In genomic region chr8:90075796-90076195, GRCm38 (mm10) we compare ENCODE assay signal across 13 mouse cellular contexts.
A peak's percentile ranks its signal among the peaks of the same experiment; 100 is the strongest.
DNase-seq lines count a peak whose midpoint lies in the region; ATAC-seq and TF ChIP-seq lines count a peak whose summit lies in the region.
"Had no signal": no experiment of that assay in that cellular context is flagged by ENCODE, and none has a peak within 500 bp of the region (broad histone marks: within the 10 kb centered on the region; RNA-seq: fewer than 3 reads in every experiment).

No protein-coding gene starts in this region.

- no peaks in the 10 kb centered on the region for H3K9me3 ChIP-seq in forebrain, postnatal 0 days (ENCODE audit: low read length)
- no peaks in the 10 kb centered on the region for H3K9me3 ChIP-seq in limb, embryonic 11.5 days (ENCODE audit: control insufficient read depth, low read length)
- H3K9me3 ChIP-seq in neural tube, embryonic 11.5 days (ENCODE audit: control insufficient read depth, low read length), result no peaks in the 10 kb centered on the region
- H3K9me3 ChIP-seq: limb, embryonic 12.5 days had no signal

- no peak for TF ChIP-seq CTCF in forebrain, postnatal 0 days (IDR thresholded peaks at IDR 0.05; ENCODE audit: low read depth)

- no peak; the same call in 1 of the 2 replicates for ATAC-seq in forebrain, postnatal 0 days
- no peak for ATAC-seq in limb, embryonic 11.5 days (ENCODE audit: insufficient number of reproducible peaks, low FRiP score, low TSS enrichment, low read depth)
- ATAC-seq in neural tube, embryonic 11.5 days (ENCODE audit: insufficient read depth, low FRiP score, low TSS enrichment), result 0 out of 2 replicates have a peak, but pooled peaks have one; percentile 35

- no peaks in the 10 kb centered on the region for H3K27me3 ChIP-seq in forebrain, postnatal 0 days (ENCODE audit: insufficient read depth, low read length)
- H3K27me3 ChIP-seq in limb, embryonic 11.5 days (ENCODE audit: control insufficient read depth, insufficient read depth, low read length), result no peaks in the 10 kb centered on the region
- H3K27me3 ChIP-seq in neural tube, embryonic 11.5 days (ENCODE audit: control insufficient read depth, insufficient read depth, low read length), result no peaks in the 10 kb centered on the region

- no peak overlapping the region for H3K4me3 ChIP-seq in forebrain, postnatal 0 days (ENCODE audit: low read depth, low read length)
- no peak overlapping the region for H3K4me3 ChIP-seq in limb, embryonic 11.5 days (ENCODE audit: low read depth, low read length)
- no peak overlapping the region for H3K4me3 ChIP-seq in neural tube, embryonic 11.5 days (ENCODE audit: low read depth, low read length)
- H3K4me3 ChIP-seq: limb, embryonic 12.5 days had no signal

- H3K27ac ChIP-seq in forebrain, postnatal 0 days (ENCODE audit: low read depth, low read length), result peak overlapping the region; percentile 47; the same call in 1 of the 2 replicates
- 0 out of 2 replicates have a peak overlapping the region, but pooled peaks have one; percentile 36 for H3K27ac ChIP-seq in limb, embryonic 11.5 days (replicated peaks; ENCODE audit: low read depth, low read length)
- peak overlapping the region; percentile 60 for H3K27ac ChIP-seq in neural tube, embryonic 11.5 days (ENCODE audit: low read depth, low read length)
- H3K27ac ChIP-seq: limb, embryonic 12.5 days had no signal

- no peak overlapping the region for H3K9ac ChIP-seq in forebrain, postnatal 0 days
- no peak overlapping the region for H3K9ac ChIP-seq in limb, embryonic 11.5 days (ENCODE audit: low read length)
- H3K9ac ChIP-seq in neural tube, embryonic 11.5 days (ENCODE audit: low read length), result no peak overlapping the region
- H3K9ac ChIP-seq: limb, embryonic 12.5 days had no signal

- H3K4me1 ChIP-seq in forebrain, postnatal 0 days (ENCODE audit: insufficient read depth), result peaks cover 15% of the 10 kb centered on the region
- H3K4me1 ChIP-seq in limb, embryonic 11.5 days (ENCODE audit: control insufficient read depth, insufficient read depth, low read length), result 0 out of 2 replicates have a peak, but pooled peaks cover 4% of the 10 kb centered on the region
- no peaks in the 10 kb centered on the region for H3K4me1 ChIP-seq in neural tube, embryonic 11.5 days (ENCODE audit: control insufficient read depth, insufficient read depth, low read length)

- no peaks in the 10 kb centered on the region for H3K36me3 ChIP-seq in forebrain, postnatal 0 days (ENCODE audit: insufficient read depth)
- H3K36me3 ChIP-seq in limb, embryonic 11.5 days (ENCODE audit: control insufficient read depth, insufficient read depth, low read length), result no peaks in the 10 kb centered on the region
- no peaks in the 10 kb centered on the region for H3K36me3 ChIP-seq in neural tube, embryonic 11.5 days (ENCODE audit: control insufficient read depth, insufficient read depth, low read length)
- H3K36me3 ChIP-seq: limb, embryonic 12.5 days had no signal

- no peak overlapping the region for H3K4me2 ChIP-seq in forebrain, postnatal 0 days (ENCODE audit: low read depth)
- H3K4me2 ChIP-seq in limb, embryonic 11.5 days (ENCODE audit: low read depth, severe bottlenecking), result no peak overlapping the region
- no peak overlapping the region for H3K4me2 ChIP-seq in neural tube, embryonic 11.5 days (ENCODE audit: low read depth)
- H3K4me2 ChIP-seq: limb, embryonic 12.5 days had no signal

- DNase-seq in embryo, embryonic 11 days, result peak; percentile 46
- DNase-seq in forebrain, postnatal 0 days, result peak; percentile 41
- peak; percentile 39 for DNase-seq in limb, embryonic 11.5 days (ENCODE audit: low spot score)
- peak; percentile 23 for DNase-seq in neural tube, embryonic 11.5 days (ENCODE audit: low spot score)
- no peak for DNase-seq in right cerebral cortex, postnatal 10 days (ENCODE audit: low spot score in 2 of 2)
- DNase-seq in right cerebral cortex, postnatal 4 days, result no peak
- DNase-seq in kidney, postnatal 14 days, result no peak
- DNase-seq: adrenal gland, adult 8-10 months; B cell, adult 2 months; cerebellum, adult 9-11 months; kidney, postnatal 10 days; thymus, postnatal 4 days had no signal

- WGBS in forebrain, postnatal 0 days, result 16% methylated on average over 5 of the region's 5 CpGs
- 71% methylated on average over 5 of the region's 5 CpGs for WGBS in limb, embryonic 11.5 days
- WGBS in neural tube, embryonic 11.5 days, result 60% methylated on average over 5 of the region's 5 CpGs

Comparison
In these comparisons a context has a peak if more than half of its experiments do, and no peak if none do; other contexts are left out.
1. DNase-seq: peak in embryo, embryonic 11 days (single experiment), forebrain, postnatal 0 days (single experiment), limb, embryonic 11.5 days (single experiment) and neural tube, embryonic 11.5 days (single experiment); none in right cerebral cortex, postnatal 10 days (0 of 2), right cerebral cortex, postnatal 4 days (single experiment) and kidney, postnatal 14 days (single experiment).
2. Peak in every context shown above with its lines, with median percentiles within 50 percentile points of each other: H3K27ac ChIP-seq.